Mouse (Mus musculus): ENCODE measurements around the gene Rpl22. TPM values are rescaled to one million over a fixed set of nuclear protein-coding genes. Genes with fewer than 3 reads are reported as not detected.

The Rpl22 gene
- total RNA-seq, 1 experiment = 1,458 TPM

GRCm38 (mm10) chr4:152286183-152286582, 39.4 kb upstream of the Rpl22 start:
- Histone ChIP-seq H3K27ac (ENCODE audit: insufficient read depth, low read depth, low read length, poor library complexity, severe bottlenecking) (no peak overlapping the region), H3K9ac (ENCODE audit: insufficient read depth, low read depth, low read length, poor library complexity, severe bottlenecking) (no peak overlapping the region), H3K4me1 (ENCODE audit: control insufficient read depth in 2 of 2, insufficient read depth in 2 of 2, low read length in 2 of 2, poor library complexity in 1 of 2) (peaks cover 7 to 33% of the 10 kb centered on the region in 2 experiments; a peak in 2 of 4 replicates), H3K36me3 (ENCODE audit: control insufficient read depth, insufficient read depth, low read length, poor library complexity, severe bottlenecking) (no peaks in the 10 kb centered on the region), H3K9me3 (ENCODE audit: control insufficient read depth, insufficient read depth, low read depth, low read length) (no peaks in the 10 kb centered on the region), H3K4me3 (ENCODE audit: insufficient read depth in 1 of 2, low read depth in 1 of 2, low read length in 2 of 2, poor library complexity in 1 of 2, severe bottlenecking in 1 of 2) (peak overlapping the region; percentile 44 to 63)
- TF ChIP-seq CHD2 (IDR thresholded peaks at IDR 0.05; ENCODE audit: low read depth, low read length) (no peak), ZC3H11A (IDR thresholded peaks at IDR 0.05; ENCODE audit: borderline replicate concordance, low read depth, low read length) (no peak), MAFK (IDR thresholded peaks at IDR 0.05; ENCODE audit: insufficient read depth, low read depth, low read length) (no peak), HCFC1 (IDR thresholded peaks at IDR 0.05; ENCODE audit: borderline replicate concordance, insufficient read depth, low read length) (no peak), ZNF384 (IDR thresholded peaks at IDR 0.05; ENCODE audit: low read depth, low read length) (no peak)
- in situ Hi-C loops (cut with MboI; ENCODE audit: low sequenced_read_pairs in 2 of 2, unreplicated experiment in 2 of 2) = no loop called here
- peak; percentile 47 for DNase-seq (ENCODE audit: low read depth, low spot score)

DNA sequence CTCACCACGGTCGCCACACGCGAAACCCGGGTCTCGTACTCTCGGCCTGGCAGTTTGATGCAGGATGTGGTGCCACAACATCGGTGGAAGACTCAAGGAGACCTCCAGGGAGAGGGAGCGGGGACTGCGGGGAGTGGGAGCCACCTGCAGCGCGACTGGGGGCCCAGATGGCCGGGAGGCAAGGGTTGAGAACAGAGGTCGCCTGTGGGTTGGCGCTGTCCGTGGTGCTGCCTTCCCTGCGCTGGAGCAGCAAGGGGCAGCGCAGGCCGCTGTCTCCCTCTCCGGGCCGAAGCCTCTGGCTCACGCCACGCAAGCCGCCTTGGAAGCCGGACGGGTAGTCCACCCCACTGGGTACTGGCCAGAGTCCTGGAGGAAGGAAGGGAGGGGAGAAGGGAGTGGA, 38.7 kb upstream of the Rpl22 start:
- no peak overlapping the region for H3K9ac ChIP-seq (ENCODE audit: insufficient read depth, low read depth, low read length, poor library complexity, severe bottlenecking)
- no peaks in the 10 kb centered on the region for H3K36me3 ChIP-seq (ENCODE audit: control insufficient read depth, insufficient read depth, low read length, poor library complexity, severe bottlenecking)
- in situ Hi-C loops (cut with MboI; ENCODE audit: low sequenced_read_pairs in 2 of 2, unreplicated experiment in 2 of 2) = no loop called here
- peak overlapping the region; percentile 44 to 63; a peak in 3 of 4 replicates for H3K4me3 ChIP-seq (ENCODE audit: insufficient read depth in 1 of 2, low read depth in 1 of 2, low read length in 2 of 2, poor library complexity in 1 of 2, severe bottlenecking in 1 of 2)
- no peaks in the 10 kb centered on the region for H3K9me3 ChIP-seq (ENCODE audit: control insufficient read depth, insufficient read depth, low read depth, low read length)
- TF ChIP-seq MAFK (IDR thresholded peaks at IDR 0.05; ENCODE audit: insufficient read depth, low read depth, low read length) (no peak), CHD2 (IDR thresholded peaks at IDR 0.05; ENCODE audit: low read depth, low read length) (no peak), ZNF384 (IDR thresholded peaks at IDR 0.05; ENCODE audit: low read depth, low read length) (no peak), HCFC1 (IDR thresholded peaks at IDR 0.05; ENCODE audit: borderline replicate concordance, insufficient read depth, low read length) (no peak), ZC3H11A (IDR thresholded peaks at IDR 0.05; ENCODE audit: borderline replicate concordance, low read depth, low read length) (no peak)
- DNase-seq (ENCODE audit: low read depth, low spot score) = peak; percentile 53
- no peak overlapping the region for H3K27ac ChIP-seq (ENCODE audit: insufficient read depth, low read depth, low read length, poor library complexity, severe bottlenecking)
- H3K4me1 ChIP-seq (ENCODE audit: control insufficient read depth in 2 of 2, insufficient read depth in 2 of 2, low read length in 2 of 2, poor library complexity in 1 of 2) = peaks cover 7 to 37% of the 10 kb centered on the region in 2 experiments; a peak in 2 of 4 replicates

DNA sequence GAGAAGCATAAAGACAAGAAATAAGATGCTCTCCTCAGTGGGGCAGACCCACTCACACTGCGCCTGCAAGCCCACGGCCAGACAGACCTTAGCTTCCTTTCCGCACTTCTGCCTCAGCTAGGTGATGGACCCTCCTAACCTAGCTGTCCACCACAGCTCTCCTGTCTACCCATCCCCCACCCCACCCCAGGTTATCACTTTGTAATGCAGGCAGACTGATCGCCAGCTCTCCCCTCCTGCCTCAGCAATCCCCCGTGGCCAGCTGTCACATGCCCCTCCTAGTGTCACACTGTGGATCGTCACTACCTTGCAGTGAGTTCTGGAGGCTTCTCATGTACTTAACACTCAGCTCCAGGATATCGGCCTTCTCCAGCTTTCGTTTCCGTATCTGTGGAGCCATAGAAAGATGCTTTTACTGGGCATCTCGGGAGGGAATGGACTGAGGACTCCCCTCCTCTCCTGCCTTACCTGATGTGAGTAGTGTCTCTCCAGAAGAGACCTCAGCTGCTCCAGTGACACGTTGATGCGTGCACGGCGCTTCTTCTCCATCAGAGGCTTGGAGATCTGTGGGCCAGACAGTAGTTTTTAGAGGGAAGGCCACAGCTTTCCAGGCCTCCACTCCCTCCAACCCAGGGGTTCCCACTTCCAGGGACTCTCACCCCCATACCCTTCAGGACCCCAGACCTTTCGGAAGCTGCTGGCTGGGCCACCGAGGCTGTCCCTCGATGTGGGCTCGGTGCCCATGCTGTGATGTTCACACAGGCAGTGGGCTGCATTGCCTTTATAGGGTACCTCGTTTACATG, 38.0 kb upstream of the Rpl22 start:
- H3K27ac ChIP-seq (ENCODE audit: insufficient read depth, low read depth, low read length, poor library complexity, severe bottlenecking) = no peak overlapping the region
- no peaks in the 10 kb centered on the region for H3K36me3 ChIP-seq (ENCODE audit: control insufficient read depth, insufficient read depth, low read length, poor library complexity, severe bottlenecking)
- no peak overlapping the region for H3K4me3 ChIP-seq (ENCODE audit: insufficient read depth in 1 of 2, low read depth in 1 of 2, low read length in 2 of 2, poor library complexity in 1 of 2, severe bottlenecking in 1 of 2)
- no peak for TF ChIP-seq ZNF384 (IDR thresholded peaks at IDR 0.05; ENCODE audit: low read depth, low read length)
- TF ChIP-seq MAFK (IDR thresholded peaks at IDR 0.05; ENCODE audit: insufficient read depth, low read depth, low read length) = no peak
- TF ChIP-seq HCFC1 (IDR thresholded peaks at IDR 0.05; ENCODE audit: borderline replicate concordance, insufficient read depth, low read length) = no peak
- no peak for TF ChIP-seq CHD2 (IDR thresholded peaks at IDR 0.05; ENCODE audit: low read depth, low read length)
- in situ Hi-C loops (cut with MboI; ENCODE audit: low sequenced_read_pairs in 2 of 2, unreplicated experiment in 2 of 2) = no loop called here
- H3K9ac ChIP-seq (ENCODE audit: insufficient read depth, low read depth, low read length, poor library complexity, severe bottlenecking) = no peak overlapping the region
- peaks cover 7 to 39% of the 10 kb centered on the region in 2 experiments; a peak in 3 of 4 replicates for H3K4me1 ChIP-seq (ENCODE audit: control insufficient read depth in 2 of 2, insufficient read depth in 2 of 2, low read length in 2 of 2, poor library complexity in 1 of 2)
- no peaks in the 10 kb centered on the region for H3K9me3 ChIP-seq (ENCODE audit: control insufficient read depth, insufficient read depth, low read depth, low read length)
- no peak for DNase-seq (ENCODE audit: low read depth, low spot score)

DNA sequence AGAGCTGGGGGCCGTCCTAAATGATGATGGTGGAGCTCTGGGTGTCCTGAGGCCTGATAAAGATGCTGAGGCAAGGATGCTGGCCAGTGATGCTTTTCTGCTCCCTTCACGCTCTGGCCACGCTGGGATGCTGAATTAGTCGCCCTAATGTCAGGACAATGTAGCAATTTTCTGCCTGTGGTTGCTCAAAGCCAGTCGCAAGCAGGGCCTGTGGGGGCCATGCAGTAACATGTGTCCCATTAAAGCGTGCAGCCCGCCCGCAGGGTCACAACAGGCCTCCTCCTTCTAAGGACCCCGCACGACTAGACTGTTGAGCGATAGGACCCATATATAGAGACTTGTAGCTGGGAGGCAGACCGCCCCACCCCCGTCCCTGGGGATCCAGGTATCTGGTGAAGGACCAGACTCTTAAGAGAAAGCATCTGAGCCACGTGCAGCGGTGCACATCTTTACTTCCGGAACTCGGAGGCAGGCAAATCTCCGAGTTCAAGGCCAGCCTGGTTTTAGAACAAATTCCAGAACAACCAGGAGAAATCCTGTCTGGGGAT, 37.1 kb upstream of the Rpl22 start:
- Histone ChIP-seq H3K4me1 (ENCODE audit: control insufficient read depth in 2 of 2, insufficient read depth in 2 of 2, low read length in 2 of 2, poor library complexity in 1 of 2) (peaks cover 7 to 44% of the 10 kb centered on the region in 2 experiments; a peak in 3 of 4 replicates), H3K4me3 (ENCODE audit: insufficient read depth in 1 of 2, low read depth in 1 of 2, low read length in 2 of 2, poor library complexity in 1 of 2, severe bottlenecking in 1 of 2) (no peak overlapping the region)
- in situ Hi-C loops (cut with MboI; ENCODE audit: low sequenced_read_pairs in 2 of 2, unreplicated experiment in 2 of 2) = no loop called here

More for the DNA sequence above, 37.1 kb upstream of the Rpl22 start:
- Histone ChIP-seq H3K9me3 (ENCODE audit: control insufficient read depth, insufficient read depth, low read depth, low read length) (no peaks in the 10 kb centered on the region), H3K27ac (ENCODE audit: insufficient read depth, low read depth, low read length, poor library complexity, severe bottlenecking) (no peak overlapping the region), H3K36me3 (ENCODE audit: control insufficient read depth, insufficient read depth, low read length, poor library complexity, severe bottlenecking) (no peaks in the 10 kb centered on the region), H3K9ac (ENCODE audit: insufficient read depth, low read depth, low read length, poor library complexity, severe bottlenecking) (no peak overlapping the region)
- DNase-seq (ENCODE audit: low read depth, low spot score) = no peak
- TF ChIP-seq MAFK (IDR thresholded peaks at IDR 0.05; ENCODE audit: insufficient read depth, low read depth, low read length) = no peak
- no peak for TF ChIP-seq CHD2 (IDR thresholded peaks at IDR 0.05; ENCODE audit: low read depth, low read length)
- no peak for TF ChIP-seq HCFC1 (IDR thresholded peaks at IDR 0.05; ENCODE audit: borderline replicate concordance, insufficient read depth, low read length)
- no peak for TF ChIP-seq ZC3H11A (IDR thresholded peaks at IDR 0.05; ENCODE audit: borderline replicate concordance, low read depth, low read length)
- TF ChIP-seq ZNF384 (IDR thresholded peaks at IDR 0.05; ENCODE audit: low read depth, low read length) = no peak
